Mouse (Mus musculus): ENCODE data around the gene Golt1b. TPM values are rescaled to one million over a fixed set of nuclear protein-coding genes. Genes with fewer than 3 reads are reported as not detected.

Gene Golt1b
- polyA plus RNA-seq, 1 experiment, result 25.5 TPM

- TF ChIP-seq CTCF (IDR thresholded peaks at IDR 0.05; ENCODE audit: extremely low read depth, insufficient read depth, low read length) (no peak), POLR2A (IDR thresholded peaks at IDR 0.05; ENCODE audit: extremely low read depth, insufficient read depth, low read length) (no peak)
- H3K27ac ChIP-seq (ENCODE audit: insufficient read depth, low read length), result no peak within 1 kb of the TSS
- H3K4me3 ChIP-seq (ENCODE audit: insufficient read depth, low read length), result no peak within 1 kb of the TSS
- no peaks in the 10 kb centered on the region for H3K4me1 ChIP-seq (ENCODE audit: control insufficient read depth, insufficient read depth, low read length)
Observed at GRCm38 (mm10) chr6:142412906-142413491, 26.0 kb downstream of the Golt1b start, which contains the start of gene Spx. Gene Spx (plus strand): TSS chr6:142413441.

GRCm38 (mm10) chr6:142413845-142414244, 26.8 kb downstream of the Golt1b start:
- no peak for TF ChIP-seq POLR2A (IDR thresholded peaks at IDR 0.05; ENCODE audit: extremely low read depth, insufficient read depth, low read length)
- no peaks in the 10 kb centered on the region for H3K4me1 ChIP-seq (ENCODE audit: control insufficient read depth, insufficient read depth, low read length)
- H3K27ac ChIP-seq (ENCODE audit: insufficient read depth, low read length), result no peak overlapping the region
- H3K4me3 ChIP-seq (ENCODE audit: insufficient read depth, low read length), result no peak overlapping the region

GRCm38 (mm10) chr6:142414597-142414996, 27.6 kb downstream of the Golt1b start:
- no peak overlapping the region for H3K4me3 ChIP-seq (ENCODE audit: insufficient read depth, low read length)
- H3K27ac ChIP-seq (ENCODE audit: insufficient read depth, low read length), result no peak overlapping the region
- no peak for TF ChIP-seq CTCF (IDR thresholded peaks at IDR 0.05; ENCODE audit: extremely low read depth, insufficient read depth, low read length)
- no peaks in the 10 kb centered on the region for H3K4me1 ChIP-seq (ENCODE audit: control insufficient read depth, insufficient read depth, low read length)

GRCm38 (mm10) chr6:142424976-142425375, 38.0 kb downstream of the Golt1b start:
- Histone ChIP-seq H3K27ac (ENCODE audit: insufficient read depth, low read length) (no peak overlapping the region), H3K4me1 (ENCODE audit: control insufficient read depth, insufficient read depth, low read length) (no peaks in the 10 kb centered on the region), H3K4me3 (ENCODE audit: insufficient read depth, low read length) (no peak overlapping the region)
- TF ChIP-seq CTCF (IDR thresholded peaks at IDR 0.05; ENCODE audit: extremely low read depth, insufficient read depth, low read length) (no peak), POLR2A (IDR thresholded peaks at IDR 0.05; ENCODE audit: extremely low read depth, insufficient read depth, low read length) (no peak)

- Histone ChIP-seq H3K4me3 (ENCODE audit: insufficient read depth, low read length) (no peak overlapping the region), H3K27ac (ENCODE audit: insufficient read depth, low read length) (no peak overlapping the region), H3K4me1 (ENCODE audit: control insufficient read depth, insufficient read depth, low read length) (no peaks in the 10 kb centered on the region)
- TF ChIP-seq CTCF (IDR thresholded peaks at IDR 0.05; ENCODE audit: extremely low read depth, insufficient read depth, low read length) (no peak), POLR2A (IDR thresholded peaks at IDR 0.05; ENCODE audit: extremely low read depth, insufficient read depth, low read length) (no peak)
Observed at GRCm38 (mm10) chr6:142429072-142429471, 42.1 kb downstream of the Golt1b start.

- Histone ChIP-seq H3K4me3 (ENCODE audit: insufficient read depth, low read length) (no peak overlapping the region), H3K4me1 (ENCODE audit: control insufficient read depth, insufficient read depth, low read length) (no peaks in the 10 kb centered on the region), H3K27ac (ENCODE audit: insufficient read depth, low read length) (no peak overlapping the region)
- no peak for TF ChIP-seq POLR2A (IDR thresholded peaks at IDR 0.05; ENCODE audit: extremely low read depth, insufficient read depth, low read length)
- TF ChIP-seq CTCF (IDR thresholded peaks at IDR 0.05; ENCODE audit: extremely low read depth, insufficient read depth, low read length), result no peak
Observed at GRCm38 (mm10) chr6:142451381-142451780, 64.4 kb downstream of the Golt1b start.

GRCm38 (mm10) chr6:142453311-142453710, 66.3 kb downstream of the Golt1b start:
- TF ChIP-seq POLR2A (IDR thresholded peaks at IDR 0.05; ENCODE audit: extremely low read depth, insufficient read depth, low read length) (no peak), CTCF (IDR thresholded peaks at IDR 0.05; ENCODE audit: extremely low read depth, insufficient read depth, low read length) (no peak)
- Histone ChIP-seq H3K4me1 (ENCODE audit: control insufficient read depth, insufficient read depth, low read length) (no peaks in the 10 kb centered on the region), H3K27ac (ENCODE audit: insufficient read depth, low read length) (no peak overlapping the region), H3K4me3 (ENCODE audit: insufficient read depth, low read length) (no peak overlapping the region)

Other genes with a start within 250 kb of the Golt1b start
- gene Slco1a6, start 178.7 kb upstream of the Golt1b start, polyA plus RNA-seq (2012; rRNA removed), result not detected in 2 replicates
- not detected in 2 replicates for gene Iapp, start 88.8 kb upstream of the Golt1b start, polyA plus RNA-seq (2012; rRNA removed)
- 0.04 and 0.21 TPM in 2 replicates for gene Slco1a5, start 64.2 kb upstream of the Golt1b start, polyA plus RNA-seq (2012; rRNA removed)
- 12.0 and 13.0 TPM in 2 replicates for gene Pyroxd1, start 41.6 kb upstream of the Golt1b start, polyA plus RNA-seq (2012; rRNA removed)
- gene Recql, start 134 bp upstream of the Golt1b start, polyA plus RNA-seq (2012; rRNA removed), result 13.0 and 15.3 TPM in 2 replicates
- gene Spx, start 26.2 kb downstream of the Golt1b start, polyA plus RNA-seq (2012; rRNA removed), result 9.1 and 9.5 TPM in 2 replicates
- 0.13 TPM in 1 of 2 replicates, not detected in the other for gene Gys2, start 85.9 kb downstream of the Golt1b start, polyA plus RNA-seq (2012; rRNA removed)
- 1,109 and 1,198 TPM in 2 replicates for gene Ldhb, start 120.7 kb downstream of the Golt1b start, polyA plus RNA-seq (2012; rRNA removed)
- gene Kcnj8, start 184.4 kb downstream of the Golt1b start, polyA plus RNA-seq (2012; rRNA removed), result 5.1 and 5.6 TPM in 2 replicates